Mouse (Mus musculus): ENCODE measurements around the gene Carmil1. TPM values are rescaled to one million over a fixed set of nuclear protein-coding genes. Genes with fewer than 3 reads are reported as not detected.

Carmil1 gene
- polyA plus RNA-seq, 1 experiment from 2014 or later, result 47.1 TPM

GRCm38 (mm10) chr13:24154281-24155061, 126.1 kb downstream of the Carmil1 start:
- Histone ChIP-seq H3K4me2 (ENCODE audit: low read length) (no peak overlapping the region), H3K9me3 (replicated peaks; ENCODE audit: control insufficient read depth, low read length, poor library complexity, severe bottlenecking) (no peaks in the 10 kb centered on the region), H3K9ac (ENCODE audit: low read depth, low read length) (no peak overlapping the region), H3K4me3 (ENCODE audit: low read depth, low read length) (no peak overlapping the region), H3K36me3 (ENCODE audit: control insufficient read depth, insufficient read depth, low read length) (no peaks in the 10 kb centered on the region), H3K27ac (ENCODE audit: low read length) (no peak overlapping the region), H3K27me3 (ENCODE audit: control insufficient read depth, insufficient read depth, low read depth, low read length) (no peaks in the 10 kb centered on the region), H3K4me1 (ENCODE audit: control insufficient read depth, insufficient read depth, low read length) (peaks cover 12% of the 10 kb centered on the region)
- no peak for ATAC-seq
- WGBS, result 46% methylated on average over 10 of the region's 10 CpGs

GRCm38 (mm10) chr13:24152610-24153009, 128.0 kb downstream of the Carmil1 start:
- H3K9ac ChIP-seq (ENCODE audit: low read depth, low read length), result no peak overlapping the region
- ATAC-seq, result no peak
- H3K4me1 ChIP-seq (ENCODE audit: control insufficient read depth, insufficient read depth, low read length), result peaks cover 12% of the 10 kb centered on the region
- no peaks in the 10 kb centered on the region for H3K27me3 ChIP-seq (ENCODE audit: control insufficient read depth, insufficient read depth, low read depth, low read length)
- no peaks in the 10 kb centered on the region for H3K36me3 ChIP-seq (ENCODE audit: control insufficient read depth, insufficient read depth, low read length)
- no peak overlapping the region for H3K27ac ChIP-seq (ENCODE audit: low read length)
- H3K4me2 ChIP-seq (ENCODE audit: low read length), result no peak overlapping the region
- no peaks in the 10 kb centered on the region for H3K9me3 ChIP-seq (replicated peaks; ENCODE audit: control insufficient read depth, low read length, poor library complexity, severe bottlenecking)
- no peak overlapping the region for H3K4me3 ChIP-seq (ENCODE audit: low read depth, low read length)
- WGBS, result 58% methylated on average over 7 of the region's 7 CpGs

- H3K9ac ChIP-seq (ENCODE audit: low read depth, low read length), result no peak overlapping the region
- H3K9me3 ChIP-seq (replicated peaks; ENCODE audit: control insufficient read depth, low read length, poor library complexity, severe bottlenecking), result no peaks in the 10 kb centered on the region
- H3K27ac ChIP-seq (ENCODE audit: low read length), result no peak overlapping the region
- H3K4me2 ChIP-seq (ENCODE audit: low read length), result no peak overlapping the region
- H3K27me3 ChIP-seq (ENCODE audit: control insufficient read depth, insufficient read depth, low read depth, low read length), result no peaks in the 10 kb centered on the region
- no peak overlapping the region for H3K4me3 ChIP-seq (ENCODE audit: low read depth, low read length)
- H3K36me3 ChIP-seq (ENCODE audit: control insufficient read depth, insufficient read depth, low read length), result no peaks in the 10 kb centered on the region
- no peak for ATAC-seq
- peaks cover 12% of the 10 kb centered on the region for H3K4me1 ChIP-seq (ENCODE audit: control insufficient read depth, insufficient read depth, low read length)
- WGBS, result 27% methylated on average over 6 of the region's 6 CpGs
Measured at GRCm38 (mm10) chr13:24151335-24151734, 129.3 kb downstream of the Carmil1 start.

- Histone ChIP-seq H3K4me2 (ENCODE audit: low read length) (no peak overlapping the region), H3K27me3 (ENCODE audit: control insufficient read depth, insufficient read depth, low read depth, low read length) (no peaks in the 10 kb centered on the region), H3K4me1 (ENCODE audit: control insufficient read depth, insufficient read depth, low read length) (peaks cover 6% of the 10 kb centered on the region; the same call in 1 of the 2 replicates), H3K9me3 (replicated peaks; ENCODE audit: control insufficient read depth, low read length, poor library complexity, severe bottlenecking) (no peaks in the 10 kb centered on the region), H3K27ac (ENCODE audit: low read length) (no peak overlapping the region), H3K36me3 (ENCODE audit: control insufficient read depth, insufficient read depth, low read length) (no peaks in the 10 kb centered on the region), H3K9ac (ENCODE audit: low read depth, low read length) (no peak overlapping the region), H3K4me3 (ENCODE audit: low read depth, low read length) (no peak overlapping the region)
- ATAC-seq, result no peak
- WGBS, result 88% methylated on average over 1 of the region's 1 CpGs
Measured at GRCm38 (mm10) chr13:24148549-24148948, 132.0 kb downstream of the Carmil1 start.

GRCm38 (mm10) chr13:24147006-24147405, 133.6 kb downstream of the Carmil1 start:
- ATAC-seq, result no peak
- WGBS, result 66% methylated on average over 3 of the region's 3 CpGs

GRCm38 (mm10) chr13:24146541-24146940, 134.1 kb downstream of the Carmil1 start:
- no peak for ATAC-seq
- H3K4me1 ChIP-seq (ENCODE audit: control insufficient read depth, insufficient read depth, low read length), result peaks cover 3% of the 10 kb centered on the region; the same call in 1 of the 2 replicates
- H3K4me3 ChIP-seq (ENCODE audit: low read depth, low read length), result no peak overlapping the region
- 96% methylated on average over 5 of the region's 5 CpGs for WGBS
- H3K27ac ChIP-seq (ENCODE audit: low read length), result no peak overlapping the region
- H3K27me3 ChIP-seq (ENCODE audit: control insufficient read depth, insufficient read depth, low read depth, low read length), result no peaks in the 10 kb centered on the region
- H3K36me3 ChIP-seq (ENCODE audit: control insufficient read depth, insufficient read depth, low read length), result no peaks in the 10 kb centered on the region
- H3K9me3 ChIP-seq (replicated peaks; ENCODE audit: control insufficient read depth, low read length, poor library complexity, severe bottlenecking), result no peaks in the 10 kb centered on the region
- no peak overlapping the region for H3K4me2 ChIP-seq (ENCODE audit: low read length)
- no peak overlapping the region for H3K9ac ChIP-seq (ENCODE audit: low read depth, low read length)

More at GRCm38 (mm10) chr13:24147006-24147405, 133.6 kb downstream of the Carmil1 start:
- Histone ChIP-seq H3K9me3 (replicated peaks; ENCODE audit: control insufficient read depth, low read length, poor library complexity, severe bottlenecking) (no peaks in the 10 kb centered on the region), H3K4me1 (ENCODE audit: control insufficient read depth, insufficient read depth, low read length) (peaks cover 6% of the 10 kb centered on the region; the same call in 1 of the 2 replicates), H3K27me3 (ENCODE audit: control insufficient read depth, insufficient read depth, low read depth, low read length) (no peaks in the 10 kb centered on the region), H3K36me3 (ENCODE audit: control insufficient read depth, insufficient read depth, low read length) (no peaks in the 10 kb centered on the region), H3K4me3 (ENCODE audit: low read depth, low read length) (no peak overlapping the region), H3K4me2 (ENCODE audit: low read length) (no peak overlapping the region), H3K9ac (ENCODE audit: low read depth, low read length) (no peak overlapping the region), H3K27ac (ENCODE audit: low read length) (no peak overlapping the region)

GRCm38 (mm10) chr13:24144858-24145257, 135.7 kb downstream of the Carmil1 start:
- no peak overlapping the region for H3K4me2 ChIP-seq (ENCODE audit: low read length)
- H3K27me3 ChIP-seq (ENCODE audit: control insufficient read depth, insufficient read depth, low read depth, low read length), result no peaks in the 10 kb centered on the region
- WGBS, result 44% methylated on average over 4 of the region's 4 CpGs
- H3K36me3 ChIP-seq (ENCODE audit: control insufficient read depth, insufficient read depth, low read length), result no peaks in the 10 kb centered on the region
- H3K9me3 ChIP-seq (replicated peaks; ENCODE audit: control insufficient read depth, low read length, poor library complexity, severe bottlenecking), result no peaks in the 10 kb centered on the region
- no peak overlapping the region for H3K4me3 ChIP-seq (ENCODE audit: low read depth, low read length)
- ATAC-seq, result peak; percentile 64; the same call in 1 of the 2 replicates
- H3K9ac ChIP-seq (ENCODE audit: low read depth, low read length), result no peak overlapping the region
- H3K27ac ChIP-seq (ENCODE audit: low read length), result no peak overlapping the region
- H3K4me1 ChIP-seq (ENCODE audit: control insufficient read depth, insufficient read depth, low read length), result no peaks in the 10 kb centered on the region

GRCm38 (mm10) chr13:24144141-24144540, 136.5 kb downstream of the Carmil1 start:
- H3K4me3 ChIP-seq (ENCODE audit: low read depth, low read length), result no peak overlapping the region
- WGBS, result 48% methylated on average over 2 of the region's 2 CpGs
- H3K4me1 ChIP-seq (ENCODE audit: control insufficient read depth, insufficient read depth, low read length), result no peaks in the 10 kb centered on the region
- ATAC-seq, result no peak
- no peaks in the 10 kb centered on the region for H3K36me3 ChIP-seq (ENCODE audit: control insufficient read depth, insufficient read depth, low read length)
- no peak overlapping the region for H3K4me2 ChIP-seq (ENCODE audit: low read length)
- H3K9ac ChIP-seq (ENCODE audit: low read depth, low read length), result no peak overlapping the region
- H3K27me3 ChIP-seq (ENCODE audit: control insufficient read depth, insufficient read depth, low read depth, low read length), result no peaks in the 10 kb centered on the region
- H3K27ac ChIP-seq (ENCODE audit: low read length), result no peak overlapping the region
- no peaks in the 10 kb centered on the region for H3K9me3 ChIP-seq (replicated peaks; ENCODE audit: control insufficient read depth, low read length, poor library complexity, severe bottlenecking)

GRCm38 (mm10) chr13:24136836-24137235, 143.8 kb downstream of the Carmil1 start:
- H3K27me3 ChIP-seq (ENCODE audit: control insufficient read depth, insufficient read depth, low read depth, low read length), result no peaks in the 10 kb centered on the region
- 96% methylated on average over 5 of the region's 5 CpGs for WGBS
- no peak overlapping the region for H3K4me2 ChIP-seq (ENCODE audit: low read length)
- H3K4me1 ChIP-seq (ENCODE audit: control insufficient read depth, insufficient read depth, low read length), result peaks cover 10% of the 10 kb centered on the region
- H3K9ac ChIP-seq (ENCODE audit: low read depth, low read length), result no peak overlapping the region
- ATAC-seq, result no peak
- no peaks in the 10 kb centered on the region for H3K9me3 ChIP-seq (replicated peaks; ENCODE audit: control insufficient read depth, low read length, poor library complexity, severe bottlenecking)
- no peak overlapping the region for H3K27ac ChIP-seq (ENCODE audit: low read length)
- no peaks in the 10 kb centered on the region for H3K36me3 ChIP-seq (ENCODE audit: control insufficient read depth, insufficient read depth, low read length)
- no peak overlapping the region for H3K4me3 ChIP-seq (ENCODE audit: low read depth, low read length)
